Mouse (Mus musculus): ENCODE measurements at regions not wholly inside any gene's neighbourhood (a gene's known extent, or its start where the extent isn't known, plus 50 kb on each side); places are given as distances from the start of the nearest gene placed in this dataset.

- TF ChIP-seq CTCF (IDR thresholded peaks at IDR 0.05; ENCODE audit: low read depth) (no peak), EP300 (IDR thresholded peaks at IDR 0.05; ENCODE audit: low read depth) (no peak)
Measured at GRCm38 (mm10) chr12:78133984-78134383, 60.1 kb upstream of the Gm6657 start.

Measured in heart, postnatal 0 days (tissue).